Mouse (Mus musculus) layer of hippocampus, postnatal 25 days (tissue): ENCODE data around the gene Chrna1. TPM values are rescaled to one million over a fixed set of nuclear protein-coding genes. Genes with fewer than 3 reads are reported as not detected.

Source experiments
- DNase-seq, 2 experiments: peaks; one replicate each; pipeline ENCODE4 v3.0.0; 2022; ENCODE audit warnings: mixed read lengths in 2 of 2, low spot score in 1 of 2; ENCODE audit errors: extremely low spot score in 1 of 2
- total RNA-seq, 2 experiments: library from RNA; stranded (reverse); gene quantifications; 2 replicates each; pipeline ENCODE4 v1.2.3; 2021

The Chrna1 gene
- total RNA-seq, 2 experiments from 2014 or later: 0.35 to 0.57 TPM

DNA sequence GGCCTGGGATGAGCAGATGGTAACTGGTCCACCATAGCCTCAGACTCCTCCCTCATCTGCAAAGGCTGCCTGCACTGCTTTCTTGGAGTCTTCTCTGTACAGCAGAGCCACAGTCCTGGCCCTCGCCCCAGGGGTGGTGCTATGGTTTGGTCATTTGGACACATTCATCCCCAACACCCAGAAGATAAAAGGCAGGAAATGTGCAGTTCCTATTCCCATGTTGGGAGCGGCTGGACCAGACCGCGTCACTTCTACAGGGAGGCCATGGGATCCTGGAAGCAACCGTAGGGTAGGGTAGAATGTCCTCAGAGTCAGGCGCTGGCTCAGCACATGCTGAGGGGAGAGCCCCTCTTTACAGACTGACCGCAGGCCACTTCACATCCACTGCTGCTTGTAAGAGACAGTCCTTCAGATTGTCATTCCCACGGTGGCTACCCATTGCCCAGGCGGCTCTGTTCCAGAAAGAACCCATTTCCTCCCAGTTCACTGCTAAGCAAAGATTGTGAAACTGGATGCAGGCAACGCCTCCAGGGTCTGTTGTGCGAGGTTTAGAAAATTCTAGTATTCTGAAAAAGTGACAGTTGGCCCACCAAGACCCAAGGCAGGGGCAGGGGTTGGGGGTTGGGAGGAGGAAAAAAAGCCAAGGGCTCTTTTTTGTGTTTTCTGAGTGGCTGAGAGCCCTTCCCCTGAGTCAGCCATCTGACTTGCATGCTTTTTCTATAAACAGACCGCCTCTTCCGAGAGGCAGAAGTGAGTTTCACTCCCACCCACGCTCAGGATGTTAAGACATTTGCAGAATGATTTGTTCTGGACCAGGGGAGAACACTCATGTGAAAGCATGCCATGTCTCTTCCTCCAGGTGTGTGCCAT is 12.3 kb upstream of the Chrna1 start:
- DNase-seq: no peak

DNA sequence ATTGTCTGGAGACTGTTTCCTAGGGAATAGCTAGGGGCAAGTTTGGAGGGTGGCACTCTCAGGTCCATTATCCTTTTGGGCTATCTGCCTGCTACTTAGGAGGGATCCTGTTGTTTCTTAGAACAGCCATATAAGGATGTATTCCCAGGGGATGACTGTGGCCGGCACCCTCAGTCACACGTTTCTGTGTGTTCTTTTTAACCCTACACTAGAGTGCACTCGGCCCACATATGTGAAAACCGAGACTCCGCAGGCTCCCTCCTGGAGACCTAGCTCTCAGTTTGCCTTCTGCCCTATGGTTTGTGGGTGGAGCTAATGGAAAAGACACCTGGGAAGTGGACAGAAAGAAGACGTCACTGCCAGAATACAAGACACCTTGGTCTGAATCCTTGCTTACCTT is 11.1 kb upstream of the Chrna1 start:
- DNase-seq: no peak

DNA sequence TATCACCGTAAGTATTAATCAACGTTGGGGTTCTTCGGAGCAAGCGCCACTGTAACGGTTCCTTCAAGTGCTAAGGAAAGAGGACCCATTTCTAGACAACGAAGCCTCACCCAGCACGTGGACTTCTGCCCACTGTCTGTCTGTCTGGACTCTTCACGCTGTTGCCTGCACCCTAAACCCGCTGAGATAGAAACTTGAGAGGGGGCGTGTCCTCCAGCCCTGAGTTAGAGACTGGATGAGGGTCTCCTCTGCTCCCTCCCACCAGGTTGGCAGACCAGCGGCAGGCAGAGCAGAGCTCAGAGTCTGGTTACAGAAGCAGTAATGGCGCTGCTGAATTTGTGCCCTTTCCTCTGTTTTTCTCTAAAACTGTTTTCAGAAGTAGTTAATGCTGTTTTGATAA is 10.0 kb upstream of the Chrna1 start:
- no peak for DNase-seq

DNA sequence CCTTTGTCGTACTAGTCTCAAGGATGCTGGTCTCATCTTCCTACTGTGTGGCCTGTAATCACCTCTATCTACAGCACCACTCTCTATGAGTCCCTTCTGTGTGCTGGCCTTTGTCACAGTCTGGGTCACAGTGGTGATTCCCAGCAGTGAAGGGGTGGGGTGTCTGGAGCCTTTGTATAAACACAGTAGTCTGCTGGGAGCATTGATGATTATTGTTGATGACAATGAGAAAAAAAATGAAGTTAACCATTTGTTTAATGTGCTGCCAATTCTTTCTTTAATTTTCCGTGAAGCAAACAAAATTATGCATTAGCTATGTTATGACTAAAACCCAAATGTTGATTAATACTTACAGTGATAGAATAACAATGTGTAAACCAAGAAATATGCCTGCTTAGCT is 8.8 kb upstream of the Chrna1 start:
- DNase-seq: no peak

DNA sequence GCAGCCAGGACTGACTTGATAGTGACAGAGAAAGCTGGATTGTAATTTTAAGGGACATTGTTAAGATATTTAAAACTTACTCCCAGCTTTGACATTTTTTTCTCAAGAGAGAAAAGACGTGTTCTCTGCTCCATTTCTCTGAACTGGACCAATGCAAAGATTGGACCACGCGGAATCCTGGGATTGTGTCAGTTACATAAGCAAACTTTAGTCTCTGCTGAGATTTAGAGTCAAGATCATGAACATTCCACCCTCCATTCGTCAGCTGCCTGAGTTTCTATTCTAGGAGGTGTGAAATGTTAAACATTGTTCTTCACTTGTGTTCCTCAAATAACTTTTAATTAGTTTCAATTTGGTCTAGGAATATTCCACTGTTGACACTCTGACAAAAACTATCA is 7.0 kb upstream of the Chrna1 start:
- DNase-seq: no peak

DNA sequence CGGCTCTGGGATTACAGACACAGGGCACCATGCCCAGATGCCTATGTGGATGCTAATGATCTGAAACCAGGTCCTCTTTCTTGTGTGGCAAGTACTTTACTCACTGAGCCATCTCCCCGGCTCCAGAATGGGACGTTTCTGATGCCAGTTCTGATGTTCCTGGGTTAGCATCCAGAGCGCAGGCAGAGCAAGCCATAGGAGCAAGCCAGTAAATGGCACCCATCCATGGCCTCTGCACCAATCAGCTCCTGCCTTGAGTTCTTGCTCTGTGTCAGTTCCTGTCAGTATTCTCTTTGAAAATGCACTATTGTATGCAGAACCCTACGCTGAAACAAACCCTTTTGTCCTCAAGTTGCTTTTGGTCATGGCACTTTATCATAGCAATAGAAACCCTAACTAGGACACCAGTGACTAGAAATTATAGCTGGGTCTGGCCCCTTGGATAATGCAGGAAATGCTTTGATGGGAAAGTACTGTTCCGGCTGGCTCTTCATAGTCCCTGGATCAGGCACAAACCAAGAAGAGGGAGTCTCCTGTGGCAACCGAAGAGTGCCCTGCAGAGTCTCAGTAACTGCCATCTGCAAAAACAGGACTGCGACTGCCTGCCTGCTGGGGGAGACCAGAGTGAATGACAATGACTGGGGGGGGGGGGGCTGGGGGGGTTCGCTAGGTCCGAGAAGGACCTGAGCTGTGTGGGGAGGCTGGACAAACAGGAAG is 6.4 kb upstream of the Chrna1 start:
- DNase-seq: no peak

DNA sequence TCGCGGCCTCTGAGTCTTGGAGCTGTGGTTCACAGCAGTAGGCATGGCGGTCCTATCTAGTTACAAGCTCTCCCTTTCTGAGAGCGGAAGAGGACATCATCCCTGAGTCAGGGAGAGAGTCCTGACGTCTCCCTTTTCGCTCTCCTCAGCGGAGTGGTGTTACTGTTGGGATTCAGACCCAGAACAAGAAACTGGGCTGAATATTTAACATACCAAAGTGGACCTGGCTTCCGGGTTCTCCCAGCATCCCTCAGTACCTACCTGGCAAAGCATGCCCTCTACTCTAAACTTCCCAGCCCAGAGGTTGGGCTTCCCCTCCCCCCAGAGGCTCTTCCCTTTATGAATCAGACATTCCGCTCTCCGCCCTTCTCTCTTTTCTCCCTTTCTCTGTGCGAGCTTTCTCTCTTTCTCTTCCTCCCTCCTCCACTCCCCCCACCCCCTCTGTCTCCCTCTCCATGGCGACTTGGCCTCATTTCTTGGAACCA is 5.3 kb upstream of the Chrna1 start:
- DNase-seq: no peak

DNA sequence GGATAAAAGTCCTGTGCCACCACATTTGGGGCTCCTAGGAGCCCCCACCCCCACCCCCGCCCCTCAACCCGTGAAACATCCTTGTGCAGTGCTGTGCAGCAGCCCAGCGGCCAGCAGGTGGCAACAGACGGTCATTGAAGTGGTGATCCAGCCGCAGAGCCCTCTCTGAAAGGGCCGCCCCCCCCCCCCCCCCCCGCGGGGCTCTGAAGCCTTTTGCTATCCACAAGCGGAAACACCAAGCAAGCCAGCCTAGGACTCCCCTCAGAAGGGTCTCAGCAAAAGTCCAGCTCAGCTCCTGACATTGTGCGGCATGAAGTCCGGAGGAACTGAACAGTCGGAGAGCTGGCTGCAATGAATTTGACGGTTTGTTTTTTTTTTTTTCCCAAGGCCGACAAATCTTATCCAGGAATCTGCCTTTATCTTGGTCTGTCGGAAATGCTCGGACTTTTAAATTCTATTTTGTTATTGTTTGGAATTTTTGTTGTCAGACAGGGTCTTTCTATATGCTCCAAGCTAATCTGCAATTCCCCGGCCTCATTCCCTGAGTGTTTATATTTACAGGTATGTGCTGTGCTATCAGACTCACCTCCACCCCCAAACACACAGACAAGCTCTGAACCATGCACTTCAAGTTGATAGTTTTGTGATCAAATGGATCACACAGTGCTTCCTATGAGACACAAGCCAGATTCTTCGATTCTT is 4.7 kb upstream of the Chrna1 start:
- peak in 1 of 2 experiments; percentile 81 for DNase-seq

DNA sequence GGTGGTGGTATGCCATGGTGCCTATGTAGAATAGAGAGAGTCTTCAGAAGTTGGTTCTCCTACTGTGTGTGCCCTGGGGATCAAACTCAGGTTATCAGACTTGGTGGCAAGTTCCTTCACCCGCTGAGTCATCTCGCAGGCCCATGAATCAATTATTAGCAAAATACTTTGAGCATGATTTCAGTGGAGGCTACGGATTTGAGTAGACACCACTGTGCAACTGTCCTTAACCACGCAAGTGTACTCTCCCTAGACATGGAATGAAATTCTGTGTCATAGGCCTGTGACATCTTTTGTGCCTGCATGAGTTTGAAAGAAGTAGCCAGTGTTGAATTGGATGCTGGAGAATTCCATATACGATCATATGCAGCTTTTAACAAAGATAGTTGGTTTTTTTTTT is 582 bp upstream of the Chrna1 start:
- DNase-seq: no peak

DNA sequence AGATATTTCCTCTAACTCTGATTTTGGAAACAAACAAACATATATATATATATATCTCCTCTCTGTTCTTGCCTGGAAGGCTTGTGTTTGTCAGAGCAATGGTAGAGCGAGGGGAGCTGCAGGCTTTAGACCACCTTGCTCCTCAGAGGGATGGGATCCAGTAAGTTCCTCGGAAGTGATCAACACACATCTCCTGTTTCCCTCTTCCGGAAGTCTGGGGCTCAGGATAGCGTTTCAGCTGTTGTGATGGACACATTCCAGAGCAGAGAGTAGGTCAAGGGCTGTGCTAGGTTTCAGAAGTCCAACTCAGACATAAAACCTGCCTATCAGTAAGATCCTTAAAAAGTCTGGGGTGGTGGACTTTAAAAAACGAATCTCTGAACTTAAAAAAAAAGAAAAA is 970 bp downstream of the Chrna1 start:
- DNase-seq: no peak

DNA sequence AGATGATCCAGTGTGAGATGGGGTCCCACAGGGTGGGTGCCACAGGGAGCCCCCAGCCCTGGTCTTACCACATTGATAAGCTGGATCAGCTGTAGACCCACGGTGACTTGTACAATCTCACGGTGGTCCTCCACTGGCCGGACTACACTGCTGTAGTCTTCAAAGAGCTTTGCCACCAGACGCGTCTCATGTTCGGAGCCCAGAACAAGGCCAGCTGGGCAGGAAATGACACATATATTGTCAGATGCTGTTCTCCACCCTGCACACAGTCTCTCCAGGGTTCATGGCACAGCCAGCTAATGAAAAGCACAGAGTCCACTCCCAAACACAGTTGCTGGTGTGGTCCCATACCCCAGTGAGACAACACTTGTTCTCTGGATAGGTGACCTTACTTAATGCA is 5.7 kb downstream of the Chrna1 start:
- no peak for DNase-seq

DNA sequence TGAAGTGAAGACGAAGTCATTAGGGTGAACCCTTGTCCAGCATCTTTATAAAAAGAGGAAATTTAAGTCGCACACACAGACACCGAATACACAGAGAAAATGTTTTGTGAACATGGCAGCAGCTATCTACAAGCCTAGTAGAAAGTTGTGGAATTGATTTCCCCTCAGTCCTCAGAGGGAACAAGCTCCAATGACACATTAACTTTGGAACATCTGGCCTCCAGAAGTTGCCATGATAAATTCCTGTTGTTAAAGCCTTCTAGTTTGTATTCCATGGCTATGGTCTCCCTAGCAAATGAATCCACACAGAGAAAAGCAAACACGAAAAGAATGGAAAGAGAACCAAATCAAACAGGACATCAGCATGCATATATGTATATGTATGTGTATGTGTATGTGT is 6.6 kb downstream of the Chrna1 start:
- no peak for DNase-seq

DNA sequence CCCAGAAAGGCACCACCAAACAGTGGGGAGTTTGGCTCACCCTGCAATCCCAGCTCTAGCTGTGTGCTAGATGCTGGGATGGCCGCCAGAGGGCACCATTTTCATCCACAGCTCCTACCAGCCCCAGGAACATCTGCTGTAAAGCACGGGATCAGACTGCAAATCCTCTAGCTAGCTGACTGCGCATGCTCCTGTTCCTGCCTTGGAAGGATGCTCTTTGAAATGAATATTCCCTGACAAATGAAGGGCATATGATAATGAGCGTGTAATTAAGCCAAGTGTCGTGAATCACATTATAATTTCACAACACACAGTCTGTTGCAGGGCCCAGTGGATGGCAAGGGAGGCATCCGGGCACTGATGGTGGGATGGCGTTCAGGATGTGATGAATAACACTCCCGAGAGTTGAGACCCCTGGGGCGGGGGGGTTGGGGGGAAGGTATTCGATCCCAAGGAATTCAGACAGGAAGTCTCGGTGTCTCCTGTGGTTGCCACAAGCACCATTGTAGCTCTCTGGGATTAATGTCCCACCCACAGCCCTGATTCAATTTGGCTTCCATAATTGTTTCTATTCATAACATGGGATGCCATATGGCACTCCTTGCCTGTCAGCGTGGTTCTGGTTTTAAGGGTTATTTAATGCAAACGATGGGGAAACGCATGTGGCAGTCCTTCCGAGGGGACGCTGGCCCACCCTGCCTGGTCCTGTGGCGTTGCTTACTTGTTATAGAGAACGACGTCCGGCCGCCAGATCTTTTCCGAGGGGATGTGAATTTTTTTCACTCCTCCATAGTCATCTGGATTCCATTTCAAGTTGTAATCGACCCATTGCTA is 7.4 kb downstream of the Chrna1 start:
- peak; percentile 77 to 82 for DNase-seq

DNA sequence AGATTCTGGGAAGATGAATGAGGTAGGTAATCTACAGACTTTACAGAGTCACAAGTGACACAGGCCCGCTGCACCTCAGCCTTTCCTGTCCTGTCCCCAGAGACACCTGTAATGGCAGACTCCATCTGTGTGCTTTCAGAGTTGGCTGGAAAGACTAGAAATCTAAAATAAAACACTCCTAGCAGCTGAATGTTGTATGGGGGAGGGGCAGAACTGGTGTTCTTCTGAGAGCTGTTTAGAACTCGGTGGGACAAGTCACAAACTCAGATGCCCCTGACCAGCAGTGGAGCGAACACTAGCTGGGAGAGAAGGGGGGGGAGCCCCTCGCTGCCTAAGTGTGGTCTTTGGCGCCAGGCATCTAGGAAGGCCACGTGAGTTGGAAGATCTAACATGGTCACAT is 8.2 kb downstream of the Chrna1 start:
- DNase-seq: no peak

DNA sequence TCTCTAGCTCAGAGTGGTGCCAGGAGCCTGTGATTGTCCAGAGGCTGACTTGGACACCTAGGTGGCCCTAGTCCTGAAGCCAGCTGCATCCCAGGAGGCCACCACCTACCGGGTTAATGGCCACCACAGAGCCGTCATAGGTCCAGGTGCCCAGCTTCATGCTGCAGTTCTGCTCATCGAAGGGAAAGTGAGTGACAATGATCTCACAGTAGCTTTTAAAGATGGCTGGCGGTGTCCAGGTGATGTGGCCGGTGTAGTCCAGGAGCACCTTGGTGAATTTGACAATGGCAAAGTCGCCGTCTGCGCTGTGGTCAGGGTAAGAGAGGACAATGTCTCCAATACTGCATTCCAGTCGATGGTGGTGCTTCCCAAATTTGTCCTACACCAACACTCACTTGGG is 8.8 kb downstream of the Chrna1 start:
- DNase-seq: no peak

DNA sequence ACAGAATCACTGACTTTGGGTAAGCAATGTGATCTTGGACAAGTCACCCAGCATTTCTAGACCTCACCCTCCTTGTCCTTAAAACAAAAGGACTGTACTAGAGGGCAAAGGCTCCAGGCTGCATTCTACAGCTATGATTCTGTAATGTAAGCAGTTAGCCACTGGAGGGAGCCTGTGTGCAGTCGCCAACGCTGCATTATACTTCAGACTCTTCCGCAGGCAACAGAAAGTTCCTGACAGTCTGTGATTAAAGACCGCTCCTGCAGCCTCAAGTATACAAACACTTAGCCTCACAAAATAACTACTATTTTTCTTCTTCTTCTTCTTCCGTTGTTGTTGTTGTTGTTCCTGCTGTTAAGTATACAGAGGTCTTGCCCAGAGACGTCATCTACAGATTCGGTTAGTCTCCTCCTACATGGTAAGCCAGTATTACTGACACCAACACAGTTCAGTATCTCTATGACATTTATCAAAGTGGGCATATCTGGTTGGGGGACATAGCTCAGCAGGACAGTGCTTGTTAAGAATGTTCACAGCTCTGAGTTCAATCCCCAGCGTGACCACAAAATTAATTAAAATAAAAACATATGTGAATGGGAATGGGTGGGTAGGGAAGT is 13.0 kb downstream of the Chrna1 start:
- DNase-seq: peak in 1 of 2 experiments; percentile 61

DNA sequence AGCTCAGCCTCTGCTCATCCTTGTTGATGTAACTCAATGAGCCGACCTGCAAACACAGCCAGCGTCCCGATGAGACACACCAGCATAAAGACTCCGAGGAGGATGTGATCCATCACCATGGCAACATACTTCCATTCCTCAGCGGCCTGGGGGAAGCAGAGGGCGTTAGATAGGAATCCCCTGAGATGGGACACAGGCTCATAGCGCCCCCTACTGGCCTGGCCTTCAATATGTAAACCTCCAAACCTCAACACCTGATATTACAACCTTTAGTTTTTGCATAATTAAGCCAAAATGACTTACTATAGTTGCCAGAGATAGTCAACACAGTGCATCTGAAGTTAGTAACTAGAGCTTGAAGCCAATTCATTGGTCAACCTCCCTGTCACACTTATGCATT is 14.0 kb downstream of the Chrna1 start:
- peak in 1 of 2 experiments; percentile 46 for DNase-seq

DNA sequence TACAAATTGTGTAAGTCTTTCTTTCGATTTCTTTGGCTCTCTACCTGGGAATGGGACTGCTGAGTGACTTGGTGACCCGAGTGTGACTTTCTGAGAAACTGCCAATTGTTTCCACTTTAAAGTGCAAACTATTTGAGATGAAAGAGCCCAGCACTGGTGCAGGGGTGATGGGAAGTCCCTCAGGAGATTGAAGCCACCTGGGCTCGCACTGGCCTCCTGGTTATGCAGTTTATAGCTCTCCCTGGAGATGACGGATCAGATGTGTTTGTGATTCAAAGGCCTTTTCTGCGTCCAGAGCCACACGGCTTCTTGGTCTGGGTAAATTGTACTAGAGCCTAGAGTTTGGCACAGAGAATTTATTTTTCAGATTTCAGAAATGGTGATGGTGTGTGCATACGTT is 16.4 kb downstream of the Chrna1 start:
- DNase-seq: no peak

DNA sequence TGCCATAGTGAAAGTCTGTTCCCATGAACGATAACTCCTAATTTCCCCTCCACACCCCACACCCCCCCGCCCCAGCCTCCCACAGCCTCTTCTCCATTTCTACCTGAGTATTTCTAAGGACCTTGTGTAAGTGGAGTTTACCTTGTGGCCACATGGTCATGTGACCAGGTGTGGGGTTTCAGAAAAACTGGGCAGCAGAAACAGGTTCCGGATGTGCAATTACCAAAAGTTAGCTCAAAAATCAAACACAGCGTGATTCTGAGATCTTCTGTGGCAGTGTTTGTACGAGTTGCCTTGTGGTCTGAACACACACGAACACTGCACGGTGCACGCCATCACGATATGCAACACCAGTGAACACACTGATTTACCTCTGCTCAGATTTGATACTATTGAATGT is 17.5 kb downstream of the Chrna1 start:
- no peak for DNase-seq

DNA sequence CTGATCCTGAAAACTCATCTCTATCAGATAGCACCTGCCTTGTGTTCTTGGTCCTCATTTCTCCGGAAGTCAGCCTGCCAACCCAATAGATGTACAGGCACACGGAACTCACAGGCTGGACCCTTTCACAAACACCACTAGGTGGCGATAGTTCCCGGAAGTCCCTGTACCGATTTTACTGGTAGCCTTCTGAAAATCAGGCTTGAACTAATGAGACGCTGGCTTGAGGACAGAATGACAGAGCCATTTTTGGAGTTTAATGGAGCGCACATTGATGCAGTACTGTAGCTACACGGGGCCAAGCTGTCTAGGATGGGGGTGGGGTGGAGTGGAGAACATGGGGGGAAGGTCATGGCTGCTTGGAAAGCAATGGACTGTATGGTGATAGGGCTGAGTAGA is 18.5 kb downstream of the Chrna1 start:
- peak in 1 of 2 experiments; percentile 41 for DNase-seq
